Mouse (Mus musculus) hindbrain, embryonic 11.5 days (tissue): Measurements from ENCODE around the gene Stat6. TPM values are rescaled to one million over a fixed set of nuclear protein-coding genes. Genes with fewer than 3 reads are reported as not detected.
A peak's percentile ranks its signal among the peaks of the same experiment; 100 is the strongest.

ENCODE experiments used
- ATAC-seq: fragments of 200-750 bp; cut with Nextera tagmentation; 2 replicates; pipeline ENCODE4 v1.8.0; 2017; ENCODE audit warnings: mild to moderate bottlenecking, moderate TSS enrichment, moderate library complexity; ENCODE audit not compliant: low FRiP score
- DNase-seq: peaks from one replicate; pipeline ENCODE4 v3.0.0-alpha.2; 2015; ENCODE audit warnings: low spot score
- H3K27ac ChIP-seq: fragments of 300-500 bp; sonication (generic); 2 replicates; pipeline ENCODE4 v1.5.1; 2014; ENCODE audit warnings: mild to moderate bottlenecking, low read depth, low read length
- H3K27me3 ChIP-seq: fragments of 300-500 bp; sonication (generic); 2 replicates; pipeline ENCODE4 v1.6.1; 2014; ENCODE audit warnings: mild to moderate bottlenecking, low read length, moderate library complexity, mixed read lengths; ENCODE audit not compliant: control insufficient read depth, insufficient read depth
- H3K36me3 ChIP-seq: fragments of 300-500 bp; sonication (generic); 2 replicates; pipeline ENCODE4 v1.6.1; 2014; ENCODE audit warnings: mild to moderate bottlenecking, low read length, moderate library complexity, mixed read lengths; ENCODE audit not compliant: control insufficient read depth, insufficient read depth
- H3K4me1 ChIP-seq: fragments of 300-500 bp; sonication (generic); replicated peaks from 2 replicates; pipeline ENCODE4 v1.6.1; 2014; ENCODE audit warnings: low read length, mixed read lengths; ENCODE audit not compliant: control insufficient read depth, insufficient read depth
- H3K4me2 ChIP-seq: fragments of 300-500 bp; sonication (generic); replicated peaks from 2 replicates; pipeline ENCODE4 v1.6.1; 2014; ENCODE audit warnings: mild to moderate bottlenecking, low read depth, low read length
- H3K4me3 ChIP-seq: fragments of 300-500 bp; sonication (generic); 2 replicates; pipeline ENCODE4 v1.5.1; 2014; ENCODE audit warnings: low read depth, low read length
- H3K9ac ChIP-seq: fragments of 300-500 bp; sonication (generic); 2 replicates; pipeline ENCODE4 v1.6.1; 2014; ENCODE audit warnings: low read depth, low read length
- H3K9me3 ChIP-seq: fragments of 300-500 bp; sonication (generic); 2 replicates; pipeline ENCODE4 v1.6.1; 2016; ENCODE audit warnings: low read length; ENCODE audit not compliant: control insufficient read depth
- WGBS: fragments of 180-500 bp; shearing (Covaris S2); extraction: QIAGEN DNeasy Blood & Tissue Kit; methylation state at CpG from one replicate; pipeline ENCODE4 v1.1.7; 2014; 5-methylcytosine and 5-hydroxymethylcytosine counted together
- polyA plus RNA-seq: library from polyadenylated mRNA; unstranded; fragments of >200 nt; fragmentation: Nextera tagmentation; extraction: Ambion mirVana; gene quantifications from 2 replicates; pipeline ENCODE4 v1.2.1, GENCODE M21; 2014

Stat6 gene
- polyA plus RNA-seq, 1 experiment from 2014 or later: 6.9 TPM

DNA sequence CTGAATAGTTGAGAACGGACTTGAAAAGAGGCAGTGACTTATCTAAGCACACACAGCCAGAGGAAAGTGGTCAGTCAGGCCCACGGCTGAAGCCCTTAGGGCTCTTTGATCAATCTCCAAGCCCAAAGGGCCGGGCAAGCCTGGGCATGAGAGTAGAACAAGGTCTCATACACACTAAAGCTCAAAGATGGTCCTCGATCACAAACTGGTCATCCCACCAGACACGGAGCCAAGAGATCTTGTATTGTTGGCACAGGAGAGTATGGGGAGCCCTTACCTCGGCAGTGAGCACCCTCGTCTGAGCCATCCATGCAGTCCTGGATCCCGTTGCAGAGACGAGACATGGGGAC, 32.7 kb upstream of the Stat6 start:
- H3K27ac ChIP-seq: no peak overlapping the region

DNA sequence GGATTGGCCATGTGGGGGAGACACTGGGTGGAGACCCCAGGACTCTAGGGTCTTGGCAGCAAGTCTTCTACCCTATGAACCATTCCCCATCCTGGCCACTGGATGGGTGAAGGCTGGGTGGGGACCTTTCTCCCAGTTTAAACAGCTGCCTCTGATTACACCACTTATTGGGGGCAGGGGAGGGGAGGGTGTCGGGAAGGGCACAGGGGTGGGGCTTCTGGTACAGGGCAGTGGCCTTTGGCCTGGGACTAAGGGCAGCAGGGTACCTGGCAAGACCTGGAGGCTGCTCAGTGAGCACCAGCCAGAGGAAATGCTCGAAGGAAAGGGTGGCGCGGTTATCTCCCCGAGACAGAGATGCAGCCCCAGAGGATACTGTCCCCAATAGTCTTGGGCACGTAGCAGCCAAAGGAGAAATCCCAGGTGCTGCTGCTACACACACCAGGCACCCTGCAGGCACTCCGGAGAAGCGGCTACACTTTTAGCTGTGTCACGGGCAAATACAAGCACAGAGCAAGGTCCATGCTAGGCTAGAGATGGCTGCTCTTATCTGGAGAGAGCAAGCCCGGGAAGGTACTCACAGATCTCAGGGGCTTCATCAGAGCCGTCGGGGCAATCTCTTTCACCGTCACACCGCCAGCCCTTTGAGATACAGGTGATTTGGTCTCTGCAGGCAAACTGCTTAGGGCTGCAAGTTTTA, 30.6 kb upstream of the Stat6 start:
- Histone ChIP-seq H3K27ac (no peak overlapping the region), H3K9ac (no peak overlapping the region), H3K27me3 (no peaks in the 10 kb centered on the region), H3K9me3 (no peaks in the 10 kb centered on the region), H3K36me3 (0 out of 2 replicates have a peak, but pooled peaks cover 3% of the 10 kb centered on the region), H3K4me2 (no peak overlapping the region), H3K4me3 (no peak overlapping the region), H3K4me1 (peaks cover 10% of the 10 kb centered on the region)
- 87% methylated on average over 14 of the region's 14 CpGs for WGBS
- DNase-seq (no peak), ATAC-seq (no peak)

More for the DNA sequence above, 32.7 kb upstream of the Stat6 start:
- 88% methylated on average over 9 of the region's 9 CpGs for WGBS
- Histone ChIP-seq H3K4me1 (peaks cover 10% of the 10 kb centered on the region), H3K27me3 (no peaks in the 10 kb centered on the region), H3K9me3 (no peaks in the 10 kb centered on the region), H3K4me3 (no peak overlapping the region), H3K4me2 (no peak overlapping the region), H3K36me3 (0 out of 2 replicates have a peak, but pooled peaks cover 8% of the 10 kb centered on the region), H3K9ac (no peak overlapping the region)
- ATAC-seq (no peak), DNase-seq (no peak)

- H3K4me2 ChIP-seq: no peak overlapping the region
These were observed 28.4 kb upstream of the Stat6 start for GRCm38 (mm10) chr10:127614236-127615033.

DNA sequence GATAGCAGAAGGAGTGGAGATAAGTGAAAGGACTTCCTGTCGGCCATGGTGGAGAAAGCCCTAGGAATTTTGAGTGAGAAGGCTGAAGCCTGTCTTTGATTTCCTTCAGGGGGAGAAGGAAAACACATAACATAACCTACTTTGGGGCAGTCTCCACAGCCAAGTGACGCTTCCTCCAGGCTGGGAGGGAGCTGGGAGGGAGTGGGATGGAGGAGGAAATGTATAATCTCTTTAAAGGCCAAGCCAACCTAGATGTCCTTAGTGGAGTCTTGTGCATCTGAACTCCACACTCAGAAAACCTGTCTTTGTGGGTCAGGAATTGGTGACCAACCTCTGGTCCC, 27.8 kb upstream of the Stat6 start:
- Histone ChIP-seq H3K36me3 (0 out of 2 replicates have a peak, but pooled peaks cover 2% of the 10 kb centered on the region), H3K4me1 (peaks cover 17% of the 10 kb centered on the region), H3K9ac (no peak overlapping the region; the same call in 1 of the 2 replicates), H3K27me3 (no peaks in the 10 kb centered on the region), H3K4me3 (no peak overlapping the region), H3K4me2 (no peak overlapping the region), H3K9me3 (no peaks in the 10 kb centered on the region), H3K27ac (peak overlapping the region; percentile 53; the same call in 1 of the 2 replicates)
- WGBS: 20% methylated on average over 2 of the region's 2 CpGs
- DNase-seq (no peak), ATAC-seq (no peak)

More at GRCm38 (mm10) chr10:127614236-127615033, 28.4 kb upstream of the Stat6 start:
- ATAC-seq: peak; percentile 31; the same call in 1 of the 2 replicates
- 17% methylated on average over 12 of the region's 12 CpGs for WGBS
- no peaks in the 10 kb centered on the region for H3K27me3 ChIP-seq
- 0 out of 2 replicates have a peak overlapping the region, but pooled peaks have one; percentile 27 for H3K27ac ChIP-seq
- no peak overlapping the region for H3K4me3 ChIP-seq
- no peak overlapping the region; the same call in 1 of the 2 replicates for H3K9ac ChIP-seq
- no peak for DNase-seq
- peaks cover 15% of the 10 kb centered on the region for H3K4me1 ChIP-seq
- H3K36me3 ChIP-seq: 0 out of 2 replicates have a peak, but pooled peaks cover 3% of the 10 kb centered on the region
- no peaks in the 10 kb centered on the region for H3K9me3 ChIP-seq

DNA sequence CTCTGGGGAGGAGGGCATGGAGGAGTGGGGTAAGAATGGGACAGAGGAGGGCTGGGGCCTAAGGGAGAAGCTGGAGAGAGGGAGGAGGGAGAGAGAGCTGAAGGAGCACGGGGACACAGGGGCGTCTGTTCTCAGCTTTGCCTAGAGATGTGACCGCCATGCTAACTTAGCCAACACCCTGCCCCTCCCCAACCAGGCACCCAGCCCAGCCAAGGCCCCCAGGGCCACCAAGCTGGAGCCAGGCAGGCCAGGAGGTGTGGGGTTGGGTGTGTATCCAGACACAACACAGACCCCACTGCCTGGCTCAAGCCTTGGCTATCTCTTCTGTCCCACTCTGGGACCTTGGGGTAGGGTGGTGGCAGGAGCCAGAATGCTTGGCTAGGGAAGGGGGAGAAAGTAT, 27.2 kb upstream of the Stat6 start:
- Histone ChIP-seq H3K27ac (peak overlapping the region; percentile 53; the same call in 1 of the 2 replicates), H3K4me1 (peaks cover 17% of the 10 kb centered on the region), H3K9ac (no peak overlapping the region), H3K36me3 (no peaks in the 10 kb centered on the region), H3K4me3 (no peak overlapping the region), H3K27me3 (no peaks in the 10 kb centered on the region), H3K4me2 (no peak overlapping the region), H3K9me3 (no peaks in the 10 kb centered on the region)
- no peak for DNase-seq
- no peak for ATAC-seq
- WGBS: 71% methylated on average over 3 of the region's 3 CpGs

DNA sequence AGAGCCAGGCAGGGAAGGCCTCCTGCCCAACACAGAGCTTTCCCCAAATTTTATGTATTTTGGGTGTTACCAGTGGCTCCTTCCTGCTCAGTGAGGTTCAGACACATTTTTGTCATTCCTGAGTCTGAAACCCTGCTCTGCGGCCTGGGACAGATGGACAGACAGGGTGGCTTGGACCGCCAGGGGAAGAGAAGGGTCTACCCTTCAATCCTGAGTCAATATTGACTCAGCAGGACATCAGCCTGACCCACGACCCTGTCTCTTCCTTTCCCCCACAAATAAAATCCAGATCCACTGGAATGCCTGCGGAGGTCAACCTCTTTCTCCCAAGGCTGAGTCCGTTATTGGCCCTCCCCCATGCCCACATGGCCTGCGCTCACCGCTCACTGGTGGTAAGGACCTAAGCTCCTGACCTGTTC, 26.5 kb upstream of the Stat6 start:
- no peak overlapping the region for H3K9ac ChIP-seq
- peaks cover 17% of the 10 kb centered on the region for H3K4me1 ChIP-seq
- ATAC-seq (no peak), DNase-seq (no peak)
- no peak overlapping the region for H3K4me3 ChIP-seq
- no peaks in the 10 kb centered on the region for H3K27me3 ChIP-seq
- no peaks in the 10 kb centered on the region for H3K9me3 ChIP-seq
- 29% methylated on average over 7 of the region's 7 CpGs for WGBS
- H3K4me2 ChIP-seq: no peak overlapping the region
- H3K27ac ChIP-seq: no peak overlapping the region
- H3K36me3 ChIP-seq: no peaks in the 10 kb centered on the region

DNA sequence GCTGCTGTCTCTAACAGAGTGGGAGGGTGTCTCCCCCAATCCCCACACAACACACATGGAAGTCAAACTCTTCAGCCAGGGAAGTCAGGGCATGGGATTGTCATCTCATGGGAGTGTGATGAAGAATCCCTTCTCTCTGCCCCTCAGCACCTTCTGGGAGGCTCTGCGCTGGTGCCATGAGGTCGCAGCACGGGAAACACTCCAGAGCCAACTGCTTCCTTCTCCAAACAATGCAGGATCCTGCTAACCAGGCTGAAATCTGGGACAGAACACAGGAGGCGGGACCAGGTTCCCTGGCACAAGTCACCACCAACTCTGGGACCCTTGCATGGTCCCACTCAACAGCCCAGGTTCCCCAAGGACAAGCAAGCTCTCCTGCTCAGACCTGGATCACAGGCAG, 25.5 kb upstream of the Stat6 start:
- Histone ChIP-seq H3K4me2 (no peak overlapping the region), H3K9me3 (no peaks in the 10 kb centered on the region), H3K27me3 (no peaks in the 10 kb centered on the region), H3K9ac (no peak overlapping the region), H3K27ac (no peak overlapping the region), H3K4me1 (peaks cover 17% of the 10 kb centered on the region), H3K36me3 (no peaks in the 10 kb centered on the region), H3K4me3 (no peak overlapping the region)
- ATAC-seq (no peak), DNase-seq (no peak)
- WGBS: 64% methylated on average over 4 of the region's 4 CpGs

- no peaks in the 10 kb centered on the region for H3K27me3 ChIP-seq
- peaks cover 17% of the 10 kb centered on the region for H3K4me1 ChIP-seq
- no peak overlapping the region for H3K27ac ChIP-seq
- H3K9ac ChIP-seq: no peak overlapping the region
- WGBS: 57% methylated on average over 6 of the region's 6 CpGs
- no peak overlapping the region for H3K4me3 ChIP-seq
- ATAC-seq (no peak), DNase-seq (no peak)
- no peak overlapping the region for H3K4me2 ChIP-seq
- H3K9me3 ChIP-seq: no peaks in the 10 kb centered on the region
- H3K36me3 ChIP-seq: no peaks in the 10 kb centered on the region
These were observed 24.6 kb upstream of the Stat6 start for GRCm38 (mm10) chr10:127618173-127618572.
